16 mouse cellular contexts compared by ENCODE assay signal in genomic region chr4:45689572-45689971, GRCm38 (mm10).
DNase-seq lines count a peak whose midpoint lies in the region; ATAC-seq and TF ChIP-seq lines count a peak whose summit lies in the region.
"Had no signal": no experiment of that assay in that cellular context is flagged by ENCODE, and none has a peak within 500 bp of the region (broad histone marks: within the 10 kb centered on the region; RNA-seq: fewer than 3 reads in every experiment).

No protein-coding gene starts in this region.

- no peak for DNase-seq in forebrain, embryonic 11.5 days (ENCODE audit: low spot score)
- no peak for DNase-seq in kidney, postnatal 36 days
- DNase-seq in layer of hippocampus, postnatal 36 days = no peak
- DNase-seq in kidney, adult 2 months = no peak
- DNase-seq: gastrocnemius, postnatal 36 days; kidney, adult 8-10 months; kidney, postnatal 4 days; lung, embryonic 14.5 days; lung, postnatal 4 days; thymus, postnatal 36 days had no signal

- no peak for TF ChIP-seq POLR2A in kidney, adult 2 months (IDR thresholded peaks at IDR 0.05; ENCODE audit: low read depth, low read length)

- no peaks in the 10 kb centered on the region for H3K36me3 ChIP-seq in forebrain, embryonic 11.5 days (ENCODE audit: control insufficient read depth, insufficient read depth, low read length)
- no peaks in the 10 kb centered on the region for H3K36me3 ChIP-seq in forebrain, embryonic 13.5 days (ENCODE audit: poor library complexity, severe bottlenecking)
- H3K36me3 ChIP-seq in hindbrain, embryonic 13.5 days = no peaks in the 10 kb centered on the region
- no peaks in the 10 kb centered on the region for H3K36me3 ChIP-seq in midbrain, embryonic 13.5 days
- no peaks in the 10 kb centered on the region for H3K36me3 ChIP-seq in kidney, adult 2 months (ENCODE audit: control insufficient read depth, insufficient read depth, low read length)
- H3K36me3 ChIP-seq: G1E had no signal

- H3K4me3 ChIP-seq in forebrain, embryonic 11.5 days (ENCODE audit: low read depth, low read length) = no peak overlapping the region
- no peak overlapping the region for H3K4me3 ChIP-seq in forebrain, embryonic 13.5 days
- H3K4me3 ChIP-seq in hindbrain, embryonic 13.5 days = no peak overlapping the region
- H3K4me3 ChIP-seq in midbrain, embryonic 13.5 days (replicated peaks) = no peak overlapping the region
- no peak overlapping the region for H3K4me3 ChIP-seq in kidney, adult 2 months (ENCODE audit: insufficient read depth, low read depth, low read length)

- ATAC-seq in forebrain, embryonic 11.5 days (replicated peaks; ENCODE audit: low FRiP score) = no peak
- peak; percentile 41 for ATAC-seq in forebrain, embryonic 13.5 days
- ATAC-seq in hindbrain, embryonic 13.5 days (ENCODE audit: low FRiP score) = no peak
- ATAC-seq in midbrain, embryonic 13.5 days = peak; percentile 54
- no peak for ATAC-seq in inflammation-experienced regulatory T-cells, adult 6 months
- ATAC-seq: CD4-positive, CD25-positive, alpha-beta regulatory T cell, adult 4 months had no signal

- H3K27me3 ChIP-seq in forebrain, embryonic 11.5 days (ENCODE audit: control insufficient read depth, insufficient read depth, low read length) = no peaks in the 10 kb centered on the region
- H3K27me3 ChIP-seq in forebrain, embryonic 13.5 days = no peaks in the 10 kb centered on the region
- H3K27me3 ChIP-seq in hindbrain, embryonic 13.5 days = no peaks in the 10 kb centered on the region; the same call in 1 of the 2 replicates
- no peaks in the 10 kb centered on the region; the same call in 1 of the 2 replicates for H3K27me3 ChIP-seq in midbrain, embryonic 13.5 days
- H3K27me3 ChIP-seq in kidney, adult 2 months (replicated peaks; ENCODE audit: control insufficient read depth, insufficient read depth, low read length) = no peaks in the 10 kb centered on the region

- H3K4me1 ChIP-seq in forebrain, embryonic 11.5 days (replicated peaks; ENCODE audit: control insufficient read depth, insufficient read depth, low read length) = peaks cover 7% of the 10 kb centered on the region
- H3K4me1 ChIP-seq in forebrain, embryonic 13.5 days = peaks cover 36% of the 10 kb centered on the region
- peaks cover 24% of the 10 kb centered on the region for H3K4me1 ChIP-seq in hindbrain, embryonic 13.5 days (replicated peaks)
- peaks cover 23% of the 10 kb centered on the region for H3K4me1 ChIP-seq in midbrain, embryonic 13.5 days (replicated peaks)
- H3K4me1 ChIP-seq in kidney, adult 2 months (ENCODE audit: control insufficient read depth, insufficient read depth, low read length) = no peaks in the 10 kb centered on the region

- 14% methylated on average over 5 of the region's 5 CpGs for WGBS in forebrain, embryonic 11.5 days
- WGBS in forebrain, embryonic 13.5 days = 16% methylated on average over 5 of the region's 5 CpGs
- WGBS in hindbrain, embryonic 13.5 days = 23% methylated on average over 5 of the region's 5 CpGs
- WGBS in midbrain, embryonic 13.5 days = 14% methylated on average over 5 of the region's 5 CpGs
- 65% methylated on average over 5 of the region's 5 CpGs for WGBS in kidney, adult 2 months

- TF ChIP-seq CTCF in kidney, adult 2 months (conservative IDR thresholded peaks at IDR 0.05; ENCODE audit: insufficient read depth, insufficient read length, low read depth, low read length) = no peak

- H3K27ac ChIP-seq in forebrain, embryonic 11.5 days (ENCODE audit: low read depth, low read length) = peak overlapping the region; percentile 68; the same call in 1 of the 2 replicates
- peak overlapping the region; percentile 92 for H3K27ac ChIP-seq in forebrain, embryonic 13.5 days
- H3K27ac ChIP-seq in hindbrain, embryonic 13.5 days = peak overlapping the region; percentile 80
- peak overlapping the region; percentile 78 for H3K27ac ChIP-seq in midbrain, embryonic 13.5 days
- H3K27ac ChIP-seq in kidney, adult 2 months (ENCODE audit: insufficient read depth, low read depth, low read length) = no peak overlapping the region

- H3K4me2 ChIP-seq in forebrain, embryonic 11.5 days (ENCODE audit: low read depth, low read length, severe bottlenecking) = no peak overlapping the region
- peak overlapping the region; percentile 1; the same call in 1 of the 2 replicates for H3K4me2 ChIP-seq in forebrain, embryonic 13.5 days
- H3K4me2 ChIP-seq in hindbrain, embryonic 13.5 days = no peak overlapping the region
- H3K4me2 ChIP-seq in midbrain, embryonic 13.5 days (replicated peaks) = no peak overlapping the region
- H3K4me2 ChIP-seq: lung, embryonic 14.5 days had no signal

- H3K9ac ChIP-seq in forebrain, embryonic 11.5 days (ENCODE audit: low read length) = no peak overlapping the region
- H3K9ac ChIP-seq in forebrain, embryonic 13.5 days = no peak overlapping the region
- H3K9ac ChIP-seq in hindbrain, embryonic 13.5 days = 0 out of 2 replicates have a peak overlapping the region, but pooled peaks have one; percentile 24
- no peak overlapping the region for H3K9ac ChIP-seq in midbrain, embryonic 13.5 days (replicated peaks)
- H3K9ac ChIP-seq: lung, embryonic 14.5 days had no signal

- no peaks in the 10 kb centered on the region for H3K9me3 ChIP-seq in forebrain, embryonic 11.5 days (ENCODE audit: control insufficient read depth, low read length)
- no peaks in the 10 kb centered on the region for H3K9me3 ChIP-seq in forebrain, embryonic 13.5 days (replicated peaks)
- peaks cover 5% of the 10 kb centered on the region; the same call in 1 of the 2 replicates for H3K9me3 ChIP-seq in hindbrain, embryonic 13.5 days
- H3K9me3 ChIP-seq in midbrain, embryonic 13.5 days = no peaks in the 10 kb centered on the region
- H3K9me3 ChIP-seq: G1E had no signal

Comparison
In these comparisons a context has a peak if more than half of its experiments do, and no peak if none do; other contexts are left out.
1. ATAC-seq: peak in forebrain, embryonic 13.5 days (single experiment) and midbrain, embryonic 13.5 days (single experiment); none in forebrain, embryonic 11.5 days (single experiment), hindbrain, embryonic 13.5 days (single experiment) and inflammation-experienced regulatory T-cells, adult 6 months (single experiment).